Mouse (Mus musculus): ENCODE results near the gene Il5. TPM values are rescaled to one million over a fixed set of nuclear protein-coding genes. Genes with fewer than 3 reads are reported as not detected.
A peak's percentile ranks its signal among the peaks of the same experiment; 100 is the strongest.

Gene Il5
- total RNA-seq, 1 experiment: not detected

GRCm38 (mm10) chr11:53758791-53759351 is 38.3 kb downstream of the Il5 start:
- in situ Hi-C loops (cut with MboI; ENCODE audit: low sequenced_read_pairs in 2 of 2, unreplicated experiment in 2 of 2): loop anchor here in 1 of 2 experiments (10.0 kb wide), 1 partner anchor 96 kb away; the partner anchor contains the start of gene Gm12216

DNA sequence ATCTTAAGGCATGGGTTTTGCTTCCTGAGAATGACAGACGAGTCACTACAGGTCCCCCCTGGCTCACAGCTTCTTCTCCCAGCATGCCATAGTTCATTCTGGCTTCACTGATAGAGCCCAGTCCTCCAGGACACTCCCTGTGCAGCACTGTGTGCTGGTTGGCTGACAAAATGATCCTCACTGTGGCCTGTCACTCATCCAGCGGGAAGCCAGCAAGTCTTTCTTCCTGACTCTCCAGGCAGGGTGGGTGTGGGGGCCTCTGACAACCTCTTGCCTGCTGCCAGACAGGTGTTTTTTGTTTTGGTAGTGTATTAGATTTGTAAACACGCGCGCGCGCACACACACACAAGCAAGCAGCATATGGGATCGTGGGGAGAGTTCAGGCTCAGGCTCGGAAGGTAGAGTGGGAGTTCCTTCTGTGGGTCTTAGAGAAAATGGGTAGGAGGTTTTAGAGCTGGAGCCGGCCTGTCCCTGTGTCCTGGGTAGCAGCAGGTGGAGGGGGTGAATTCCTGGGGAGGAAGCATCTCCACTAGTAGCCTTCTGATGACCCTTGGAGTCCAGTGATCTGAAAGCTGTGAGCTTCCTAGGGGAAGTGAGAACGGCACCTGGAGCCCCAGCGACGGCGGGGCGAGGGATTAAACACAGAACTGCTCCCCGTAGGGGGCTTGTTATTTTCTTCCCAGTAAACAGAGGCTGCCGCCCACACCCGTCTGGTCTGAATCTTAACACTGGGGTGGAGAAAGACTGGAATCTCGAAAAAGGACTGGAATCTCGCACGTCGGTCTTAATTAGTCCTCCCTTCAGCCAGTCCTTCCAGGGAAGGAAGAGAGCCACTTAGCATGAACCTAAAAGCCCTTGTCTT is 39.2 kb downstream of the Il5 start:
- peak overlapping the region; percentile 48; the same call in 1 of the 2 replicates for H3K9ac ChIP-seq (ENCODE audit: insufficient read depth, low read depth, low read length, poor library complexity, severe bottlenecking)
- H3K36me3 ChIP-seq (ENCODE audit: control insufficient read depth, insufficient read depth, low read length, poor library complexity, severe bottlenecking): no peaks in the 10 kb centered on the region
- H3K27ac ChIP-seq (ENCODE audit: insufficient read depth, low read depth, low read length, poor library complexity, severe bottlenecking): peak overlapping the region; percentile 88
- in situ Hi-C loops (cut with MboI; ENCODE audit: low sequenced_read_pairs in 2 of 2, unreplicated experiment in 2 of 2): loop anchor here in 1 of 2 experiments (10.0 kb wide), 1 partner anchor 95 kb away; the partner anchor contains the start of gene Gm12216
- peak overlapping the region; percentile 8 to 54 for H3K4me3 ChIP-seq (ENCODE audit: insufficient read depth in 1 of 2, low read depth in 1 of 2, low read length in 2 of 2, poor library complexity in 1 of 2, severe bottlenecking in 1 of 2)
- H3K4me1 ChIP-seq (ENCODE audit: control insufficient read depth in 2 of 2, insufficient read depth in 2 of 2, low read length in 2 of 2, poor library complexity in 1 of 2): peaks cover 17 to 43% of the 10 kb centered on the region in 2 experiments
- no peak for DNase-seq (ENCODE audit: low read depth, low spot score)
- no peaks in the 10 kb centered on the region for H3K9me3 ChIP-seq (ENCODE audit: control insufficient read depth, insufficient read depth, low read depth, low read length)
- TF ChIP-seq MAFK (IDR thresholded peaks at IDR 0.05; ENCODE audit: insufficient read depth, low read depth, low read length): no peak
- TF ChIP-seq CHD2 (IDR thresholded peaks at IDR 0.05; ENCODE audit: low read depth, low read length): no peak
- no peak for TF ChIP-seq HCFC1 (IDR thresholded peaks at IDR 0.05; ENCODE audit: borderline replicate concordance, insufficient read depth, low read length)
- TF ChIP-seq ZC3H11A (IDR thresholded peaks at IDR 0.05; ENCODE audit: borderline replicate concordance, low read depth, low read length): no peak
- no peak for TF ChIP-seq ZNF384 (IDR thresholded peaks at IDR 0.05; ENCODE audit: low read depth, low read length)

More at GRCm38 (mm10) chr11:53758791-53759351, 38.3 kb downstream of the Il5 start:
- H3K4me3 ChIP-seq (ENCODE audit: insufficient read depth in 1 of 2, low read depth in 1 of 2, low read length in 2 of 2, poor library complexity in 1 of 2, severe bottlenecking in 1 of 2): peak overlapping the region; percentile 8 to 54; a peak in 2 of 4 replicates
- peak overlapping the region; percentile 88 for H3K27ac ChIP-seq (ENCODE audit: insufficient read depth, low read depth, low read length, poor library complexity, severe bottlenecking)
- DNase-seq (ENCODE audit: low read depth, low spot score): no peak
- H3K9me3 ChIP-seq (ENCODE audit: control insufficient read depth, insufficient read depth, low read depth, low read length): no peaks in the 10 kb centered on the region
- H3K9ac ChIP-seq (ENCODE audit: insufficient read depth, low read depth, low read length, poor library complexity, severe bottlenecking): no peak overlapping the region
- no peaks in the 10 kb centered on the region for H3K36me3 ChIP-seq (ENCODE audit: control insufficient read depth, insufficient read depth, low read length, poor library complexity, severe bottlenecking)
- TF ChIP-seq ZNF384 (IDR thresholded peaks at IDR 0.05; ENCODE audit: low read depth, low read length): no peak
- no peak for TF ChIP-seq HCFC1 (IDR thresholded peaks at IDR 0.05; ENCODE audit: borderline replicate concordance, insufficient read depth, low read length)
- TF ChIP-seq CHD2 (IDR thresholded peaks at IDR 0.05; ENCODE audit: low read depth, low read length): no peak
- TF ChIP-seq ZC3H11A (IDR thresholded peaks at IDR 0.05; ENCODE audit: borderline replicate concordance, low read depth, low read length): no peak
- no peak for TF ChIP-seq MAFK (IDR thresholded peaks at IDR 0.05; ENCODE audit: insufficient read depth, low read depth, low read length)
- H3K4me1 ChIP-seq (ENCODE audit: control insufficient read depth in 2 of 2, insufficient read depth in 2 of 2, low read length in 2 of 2, poor library complexity in 1 of 2): peaks cover 9 to 37% of the 10 kb centered on the region in 2 experiments

DNA sequence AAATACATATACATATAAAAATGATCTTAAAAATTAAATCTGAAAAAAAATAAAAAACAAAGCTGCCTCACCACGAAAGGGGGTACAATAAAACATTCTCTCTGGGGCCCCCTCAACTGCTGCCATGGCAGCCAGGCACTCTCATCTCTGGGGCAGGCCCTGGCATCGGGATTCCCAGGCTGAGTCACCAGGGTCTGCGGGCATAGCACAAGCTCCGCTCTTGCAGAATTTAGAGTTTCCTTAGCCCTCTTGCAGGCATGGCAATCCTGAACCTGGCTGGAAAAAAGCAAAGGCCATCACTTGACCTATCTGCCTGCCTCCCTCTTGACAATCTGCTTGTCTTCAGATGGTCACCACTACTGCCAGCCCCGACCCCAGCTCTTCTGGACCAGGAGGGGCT is 40.7 kb downstream of the Il5 start:
- Histone ChIP-seq H3K9me3 (ENCODE audit: control insufficient read depth, insufficient read depth, low read depth, low read length) (no peaks in the 10 kb centered on the region), H3K27ac (ENCODE audit: insufficient read depth, low read depth, low read length, poor library complexity, severe bottlenecking) (no peak overlapping the region), H3K9ac (ENCODE audit: insufficient read depth, low read depth, low read length, poor library complexity, severe bottlenecking) (no peak overlapping the region), H3K4me1 (ENCODE audit: control insufficient read depth in 2 of 2, insufficient read depth in 2 of 2, low read length in 2 of 2, poor library complexity in 1 of 2) (peaks cover 17 to 49% of the 10 kb centered on the region in 2 experiments), H3K4me3 (ENCODE audit: insufficient read depth in 1 of 2, low read depth in 1 of 2, low read length in 2 of 2, poor library complexity in 1 of 2, severe bottlenecking in 1 of 2) (no peak overlapping the region), H3K36me3 (ENCODE audit: control insufficient read depth, insufficient read depth, low read length, poor library complexity, severe bottlenecking) (no peaks in the 10 kb centered on the region)
- in situ Hi-C loops (cut with MboI; ENCODE audit: low sequenced_read_pairs in 2 of 2, unreplicated experiment in 2 of 2): no loop called here
- no peak for DNase-seq (ENCODE audit: low read depth, low spot score)
- TF ChIP-seq HCFC1 (IDR thresholded peaks at IDR 0.05; ENCODE audit: borderline replicate concordance, insufficient read depth, low read length) (no peak), MAFK (IDR thresholded peaks at IDR 0.05; ENCODE audit: insufficient read depth, low read depth, low read length) (no peak)

DNA sequence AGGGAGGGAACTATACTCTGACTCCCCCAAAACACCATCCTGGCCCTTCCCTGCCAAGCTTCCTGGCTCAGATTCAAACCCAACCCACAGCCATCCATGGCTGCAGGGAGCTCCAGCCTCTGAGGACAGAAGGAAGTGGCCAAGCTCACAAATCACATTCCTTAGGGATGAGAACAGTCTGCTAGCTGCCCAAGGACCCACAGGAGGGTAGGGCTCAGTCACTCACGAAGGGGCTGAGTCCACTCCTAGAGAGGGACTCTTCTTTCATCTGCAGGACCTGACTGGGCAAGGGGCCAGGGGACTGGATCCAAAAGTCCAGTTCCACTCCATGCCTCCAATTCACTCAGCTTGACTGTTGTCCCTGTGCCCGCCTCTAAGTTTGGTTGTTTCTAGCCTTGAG is 41.2 kb downstream of the Il5 start:
- no peaks in the 10 kb centered on the region for H3K9me3 ChIP-seq (ENCODE audit: control insufficient read depth, insufficient read depth, low read depth, low read length)
- no peaks in the 10 kb centered on the region for H3K36me3 ChIP-seq (ENCODE audit: control insufficient read depth, insufficient read depth, low read length, poor library complexity, severe bottlenecking)
- no peak overlapping the region for H3K4me3 ChIP-seq (ENCODE audit: insufficient read depth in 1 of 2, low read depth in 1 of 2, low read length in 2 of 2, poor library complexity in 1 of 2, severe bottlenecking in 1 of 2)
- TF ChIP-seq ZNF384 (IDR thresholded peaks at IDR 0.05; ENCODE audit: low read depth, low read length): no peak
- no peak for TF ChIP-seq ZC3H11A (IDR thresholded peaks at IDR 0.05; ENCODE audit: borderline replicate concordance, low read depth, low read length)
- no peak for TF ChIP-seq CHD2 (IDR thresholded peaks at IDR 0.05; ENCODE audit: low read depth, low read length)
- no peak for TF ChIP-seq MAFK (IDR thresholded peaks at IDR 0.05; ENCODE audit: insufficient read depth, low read depth, low read length)
- TF ChIP-seq HCFC1 (IDR thresholded peaks at IDR 0.05; ENCODE audit: borderline replicate concordance, insufficient read depth, low read length): no peak
- no peak for DNase-seq (ENCODE audit: low read depth, low spot score)
- H3K4me1 ChIP-seq (ENCODE audit: control insufficient read depth in 2 of 2, insufficient read depth in 2 of 2, low read length in 2 of 2, poor library complexity in 1 of 2): peaks cover 20 to 49% of the 10 kb centered on the region in 2 experiments
- in situ Hi-C loops (cut with MboI; ENCODE audit: low sequenced_read_pairs in 2 of 2, unreplicated experiment in 2 of 2): no loop called here
- H3K9ac ChIP-seq (ENCODE audit: insufficient read depth, low read depth, low read length, poor library complexity, severe bottlenecking): no peak overlapping the region
- no peak overlapping the region for H3K27ac ChIP-seq (ENCODE audit: insufficient read depth, low read depth, low read length, poor library complexity, severe bottlenecking)
